Mouse (Mus musculus) MEL (cell line): ENCODE measurements around the gene Gm10447. TPM values are rescaled to one million over a fixed set of nuclear protein-coding genes. Genes with fewer than 3 reads are reported as not detected.

ENCODE experiments used
- DNase-seq: peaks from one replicate; pipeline ENCODE4 v3.0.0; 2011; ENCODE audit warnings: low read depth, low spot score
- H3K27ac ChIP-seq: 2 replicates; pipeline ENCODE4 v1.5.1; 2012; ENCODE audit warnings: low read depth, mild to moderate bottlenecking, control low read depth, low read length, moderate library complexity; ENCODE audit not compliant: control insufficient read depth
- H3K27me3 ChIP-seq, 2 experiments: fragments of 150-350 bp in 1 of 2; sonication (generic) in 1 of 2; 2 replicates each; pipeline ENCODE4 v1.6.1; 2012; ENCODE audit warnings: low read length in 2 of 2, mild to moderate bottlenecking in 2 of 2, improper control_type of control experiment in 1 of 2, moderate library complexity in 1 of 2; ENCODE audit not compliant: insufficient read depth in 2 of 2, control insufficient read depth in 1 of 2
- H3K36me3 ChIP-seq, 2 experiments: 2 replicates each; pipeline ENCODE4 v1.6.1; 2012 to 2014; ENCODE audit warnings: low read length in 2 of 2, improper control_type of control experiment in 1 of 2, inconsistent platforms in 1 of 2, mild to moderate bottlenecking in 1 of 2; ENCODE audit not compliant: insufficient read depth in 2 of 2, control insufficient read depth in 1 of 2
- H3K4me1 ChIP-seq, 2 experiments: fragments of 150-350 bp in 1 of 2; sonication (generic) in 1 of 2; 2 replicates each; pipeline ENCODE4 v1.6.1; 2012; ENCODE audit warnings: low read length in 2 of 2, improper control_type of control experiment in 1 of 2, mild to moderate bottlenecking in 1 of 2; ENCODE audit not compliant: insufficient read depth in 2 of 2, control insufficient read depth in 1 of 2
- H3K4me3 ChIP-seq, 2 experiments: fragments of 150-350 bp in 1 of 2; sonication (generic) in 1 of 2; 2 replicates each; pipeline ENCODE4 v1.5.1; 2012; ENCODE audit warnings: low read depth in 2 of 2, low read length in 2 of 2, mild to moderate bottlenecking in 2 of 2, moderate library complexity in 2 of 2, control low read depth in 1 of 2, improper control_type of control experiment in 1 of 2; ENCODE audit not compliant: control insufficient read depth in 1 of 2, insufficient read depth in 1 of 2
- H3K79me2 ChIP-seq: 2 replicates; pipeline ENCODE4 v1.6.1; 2012; ENCODE audit warnings: mild to moderate bottlenecking, low read length, moderate library complexity; ENCODE audit not compliant: control insufficient read depth, poor library complexity, insufficient read depth
- H3K9ac ChIP-seq: 2 replicates; pipeline ENCODE4 v1.6.1; 2012; ENCODE audit warnings: low read depth, mild to moderate bottlenecking, control low read depth, low read length, moderate library complexity; ENCODE audit not compliant: control insufficient read depth, poor library complexity, severe bottlenecking
- H3K9me3 ChIP-seq: fragments of 150-350 bp; sonication (generic); replicated peaks from 2 replicates; pipeline ENCODE4 v1.6.1; 2012; ENCODE audit warnings: mild to moderate bottlenecking, low read length, improper control_type of control experiment, moderate library complexity; ENCODE audit not compliant: insufficient read depth
- CHD1 ChIP-seq: IDR thresholded peaks from 2 replicates; pipeline ENCODE4 v1.6.1; 2012; ENCODE audit warnings: low read depth, mild to moderate bottlenecking, inconsistent platforms, low read length, improper control_type of control experiment
- CHD2 ChIP-seq: IDR thresholded peaks from 2 replicates; pipeline ENCODE4 v1.6.1; 2011; ENCODE audit warnings: low read length, improper control_type of control experiment
- E2F4 ChIP-seq: IDR thresholded peaks from 2 replicates; pipeline ENCODE4 v1.6.1; 2011; ENCODE audit warnings: low read depth, low read length, improper control_type of control experiment, borderline replicate concordance
- GABPA ChIP-seq: IDR thresholded peaks from 2 replicates; pipeline ENCODE4 v1.6.1; 2012; ENCODE audit warnings: low read depth, mild to moderate bottlenecking, inconsistent platforms, low read length, improper control_type of control experiment, moderate library complexity
- GATA1 ChIP-seq: IDR thresholded peaks from 2 replicates; pipeline ENCODE4 v1.6.1; 2011; ENCODE audit warnings: low read depth, low read length, improper control_type of control experiment
- KAT2A ChIP-seq: conservative IDR thresholded peaks from 2 replicates; pipeline ENCODE4 v1.6.1; 2012; ENCODE audit warnings: low read depth, low read length, improper control_type of control experiment, inconsistent platforms
- MAZ ChIP-seq: IDR thresholded peaks from 2 replicates; pipeline ENCODE4 v1.6.1; 2012; ENCODE audit warnings: low read depth, mild to moderate bottlenecking, inconsistent platforms, low read length, improper control_type of control experiment
- NRF1 ChIP-seq: IDR thresholded peaks from 2 replicates; pipeline ENCODE4 v1.6.1; 2014; ENCODE audit warnings: low read depth, mild to moderate bottlenecking, inconsistent platforms, low read length, improper control_type of control experiment, moderate library complexity; ENCODE audit not compliant: poor library complexity, insufficient read depth, severe bottlenecking
- POLR2A ChIP-seq, 2 experiments: IDR thresholded peaks; 2 replicates each; pipeline ENCODE4 v1.6.1; 2011 to 2012; ENCODE audit warnings: low read length in 2 of 2, mild to moderate bottlenecking in 2 of 2, control low read depth in 1 of 2, improper control_type of control experiment in 1 of 2, low read depth in 1 of 2, moderate library complexity in 1 of 2; ENCODE audit not compliant: control insufficient read depth in 1 of 2, insufficient read depth in 1 of 2, poor library complexity in 1 of 2
- POLR2AphosphoS5 ChIP-seq: IDR thresholded peaks from 2 replicates; pipeline ENCODE4 v1.6.1; 2012; ENCODE audit warnings: low read depth, borderline replicate concordance, mild to moderate bottlenecking, inconsistent platforms, low read length, moderate library complexity, mixed read lengths
- RCOR1 ChIP-seq: IDR thresholded peaks from 2 replicates; pipeline ENCODE4 v1.6.1; 2012; ENCODE audit warnings: low read depth, mild to moderate bottlenecking, inconsistent platforms, low read length, improper control_type of control experiment
- SMC3 ChIP-seq: IDR thresholded peaks from 2 replicates; pipeline ENCODE4 v1.6.1; 2011; ENCODE audit warnings: low read depth, low read length, improper control_type of control experiment
- TAL1 ChIP-seq: IDR thresholded peaks from 2 replicates; pipeline ENCODE4 v1.6.1; 2012; ENCODE audit warnings: mild to moderate bottlenecking, inconsistent platforms, low read length, moderate library complexity, mixed read lengths
- UBTF ChIP-seq: IDR thresholded peaks from 2 replicates; pipeline ENCODE4 v1.6.1; 2012; ENCODE audit warnings: low read depth, mild to moderate bottlenecking, inconsistent platforms, low read length, improper control_type of control experiment, moderate library complexity, borderline replicate concordance; ENCODE audit not compliant: insufficient read depth
- USF1 ChIP-seq: IDR thresholded peaks from 2 replicates; pipeline ENCODE4 v1.6.1; 2014; ENCODE audit warnings: low read depth, mild to moderate bottlenecking, inconsistent platforms, low read length, improper control_type of control experiment, moderate library complexity
- USF2 ChIP-seq, 2 experiments: IDR thresholded peaks; 2 replicates each; pipeline ENCODE4 v1.6.1; 2011 to 2012; ENCODE audit warnings: improper control_type of control experiment in 2 of 2, low read length in 2 of 2, borderline replicate concordance in 1 of 2, inconsistent platforms in 1 of 2, low read depth in 1 of 2, mild to moderate bottlenecking in 1 of 2; ENCODE audit not compliant: insufficient read depth in 1 of 2
- ZKSCAN1 ChIP-seq: IDR thresholded peaks from 2 replicates; pipeline ENCODE4 v1.6.1; 2012; ENCODE audit warnings: low read depth, mild to moderate bottlenecking, inconsistent platforms, low read length, improper control_type of control experiment, moderate library complexity
- ZNF384 ChIP-seq: IDR thresholded peaks from 2 replicates; pipeline ENCODE4 v1.6.1; 2012; ENCODE audit warnings: low read depth, mild to moderate bottlenecking, inconsistent platforms, low read length, improper control_type of control experiment
- polyA plus RNA-seq, 2 experiments: library from polyadenylated mRNA; stranded (reverse) in 1 of 2; unstranded in 1 of 2; fragments of >175 nt in 1 of 2; fragments of >200 nt in 1 of 2; gene quantifications; 2 replicates each; pipeline versions ENCODE4 v1.2.1 to v1.2.4; 2012; ENCODE audit warnings: low replicate concordance in 2 of 2, low read depth in 1 of 2; ENCODE audit not compliant: insufficient read length in 2 of 2, insufficient read depth in 1 of 2, missing spikeins in 1 of 2
- total RNA-seq: library from RNA; depleted of rRNA; stranded (reverse); fragments of 300-350 nt; gene quantifications from 2 replicates; pipeline ENCODE4 v1.2.3, GENCODE M21; 2012

Gm10447 gene
- total and polyA plus RNA-seq, 3 experiments, result not detected

DNA sequence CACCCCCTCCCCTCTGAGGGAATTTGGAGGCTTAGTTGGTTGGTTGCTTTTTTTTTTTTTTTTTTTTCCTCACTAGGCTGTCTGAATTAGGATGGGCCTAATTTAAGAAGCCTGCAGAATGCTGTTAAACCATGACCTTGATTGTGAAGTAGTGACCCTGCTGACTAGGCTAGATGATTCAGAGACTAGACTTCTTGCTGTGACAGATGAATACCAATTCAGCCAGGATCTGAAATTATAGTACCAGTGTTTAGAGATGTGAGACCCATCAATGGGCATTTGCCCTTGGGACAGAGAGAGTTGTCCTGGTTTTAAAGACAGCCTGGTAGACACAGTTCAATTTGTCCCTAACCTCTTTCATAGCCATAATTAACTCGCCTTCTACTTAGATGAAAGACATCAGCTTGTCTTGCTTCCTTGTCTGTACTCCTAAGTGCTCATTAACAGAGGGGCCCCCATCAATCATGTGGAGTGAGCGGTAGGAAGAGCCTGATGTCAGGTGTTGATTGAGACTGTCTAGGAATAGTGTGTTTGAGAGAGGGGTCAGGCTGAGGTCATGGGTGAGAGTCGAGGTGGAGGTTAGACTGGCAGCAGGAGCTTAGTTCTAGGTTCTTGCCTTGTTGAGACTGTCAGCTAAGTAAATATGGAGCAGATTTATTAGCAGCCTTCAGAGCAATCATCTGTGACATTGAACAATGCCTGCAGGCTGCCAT, 36.5 kb upstream of the Gm10447 start:
- Histone ChIP-seq H3K4me3 (no peak overlapping the region), H3K79me2 (no peaks in the 10 kb centered on the region), H3K36me3 (no peaks in the 10 kb centered on the region; a peak in 1 of 4 replicates), H3K27me3 (no peaks in the 10 kb centered on the region), H3K9ac (no peak overlapping the region), H3K9me3 (no peaks in the 10 kb centered on the region), H3K27ac (no peak overlapping the region), H3K4me1 (0 out of 4 replicates have a peak, but pooled peaks cover 0 to 2% of the 10 kb centered on the region in 2 experiments)
- TF ChIP-seq NRF1 (no peak), MAZ (no peak), CHD2 (no peak), ZNF384 (no peak), TAL1 (no peak), POLR2A (IDR thresholded peaks at IDR 0.05; ENCODE audit: control insufficient read depth in 1 of 2, insufficient read depth in 1 of 2, low read depth in 1 of 2, low read length in 2 of 2, poor library complexity in 1 of 2) (no peak), ZKSCAN1 (no peak), USF1 (no peak), POLR2AphosphoS5 (no peak), KAT2A (no peak), CHD1 (no peak), SMC3 (no peak), RCOR1 (no peak)
- DNase-seq, result no peak

DNA sequence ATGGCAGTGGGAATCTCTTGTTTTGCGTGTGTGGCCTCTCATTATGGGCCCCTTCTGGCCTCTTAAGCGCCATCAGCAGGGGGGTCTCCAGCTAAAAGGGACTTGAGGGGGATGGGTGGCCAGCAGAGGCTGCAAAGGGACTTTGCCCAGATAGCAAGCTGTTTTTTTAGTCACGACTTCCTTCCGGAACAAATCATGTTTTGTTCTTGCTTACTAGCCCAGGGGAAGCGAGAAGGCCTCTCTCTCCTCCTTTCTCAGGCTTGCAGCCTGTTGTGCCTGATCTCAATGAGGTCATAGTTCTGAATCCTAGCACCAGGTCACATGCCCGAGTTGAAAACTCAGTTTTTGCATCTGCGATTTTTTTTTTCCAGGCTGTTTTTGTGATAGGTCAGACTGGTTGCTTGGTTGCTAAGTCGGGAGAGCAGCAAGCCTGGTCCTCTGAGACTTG, 35.1 kb upstream of the Gm10447 start:
- Histone ChIP-seq H3K9ac (no peak overlapping the region), H3K4me1 (no peaks in the 10 kb centered on the region), H3K9me3 (no peaks in the 10 kb centered on the region), H3K79me2 (no peaks in the 10 kb centered on the region), H3K4me3 (no peak overlapping the region), H3K27me3 (no peaks in the 10 kb centered on the region), H3K27ac (no peak overlapping the region), H3K36me3 (no peaks in the 10 kb centered on the region; a peak in 1 of 4 replicates)
- DNase-seq, result no peak
- TF ChIP-seq GATA1, result no peak
- TF ChIP-seq E2F4, result no peak
- TF ChIP-seq UBTF, result no peak
- TF ChIP-seq SMC3, result no peak
- no peak for TF ChIP-seq POLR2A (IDR thresholded peaks at IDR 0.05; ENCODE audit: control insufficient read depth in 1 of 2, insufficient read depth in 1 of 2, low read depth in 1 of 2, low read length in 2 of 2, poor library complexity in 1 of 2)
- no peak for TF ChIP-seq GABPA
- TF ChIP-seq CHD2, result no peak
- no peak for TF ChIP-seq USF1
- no peak for TF ChIP-seq USF2 (IDR thresholded peaks at IDR 0.05; ENCODE audit: borderline replicate concordance in 1 of 2, insufficient read depth in 1 of 2, low read depth in 1 of 2, low read length in 2 of 2)
